Mouse (Mus musculus) stomach, postnatal 0 days (tissue): ENCODE measurements around the gene Slc25a17.

Source experiments
- CTCF ChIP-seq: IDR thresholded peaks from 2 replicates; pipeline ENCODE4 v1.5.1; 2016; ENCODE audit warnings: antibody characterized with exemption, low read depth, mild to moderate bottlenecking, moderate library complexity
- EP300 ChIP-seq: optimal IDR thresholded peaks from 2 replicates; pipeline ENCODE3; 2016; ENCODE audit warnings: antibody characterized with exemption

DNA sequence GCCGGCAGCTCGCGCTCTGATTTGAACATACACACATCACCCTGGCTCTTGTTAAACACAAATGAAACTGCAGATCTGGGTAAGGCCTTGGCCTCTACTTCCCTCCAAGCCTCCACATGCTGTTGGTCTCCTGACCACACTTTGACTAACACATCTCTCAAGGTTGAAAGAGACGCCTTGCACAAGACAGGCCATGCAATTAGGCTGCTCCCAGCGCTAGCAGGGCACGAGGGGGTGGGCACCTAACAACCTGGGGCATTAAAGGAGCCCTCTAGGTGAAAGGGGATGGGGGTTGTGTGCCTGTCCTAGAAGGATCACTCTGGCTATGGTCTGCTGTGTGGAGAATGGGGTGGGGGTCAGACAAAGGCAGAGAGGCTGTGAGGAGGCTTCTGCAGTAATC, 81.9 kb downstream of the Slc25a17 start:
- no peak for TF ChIP-seq EP300
- TF ChIP-seq CTCF, result no peak
